Mouse (Mus musculus): Measurements from ENCODE around the gene Syde2. TPM values are rescaled to one million over a fixed set of nuclear protein-coding genes. Genes with fewer than 3 reads are reported as not detected.

Syde2 gene
- 2.6 TPM for polyA plus RNA-seq (2012; fragmentation: generic; extraction: Trizol)
- long read RNA-seq, experiment 1, partial matches to known transcripts = 1 of 1 reads
- long read RNA-seq, experiment 1, other reads (novel, unspliced or antisense) = 0 of 1 reads
- long read RNA-seq, experiment 2, full-length matches to known transcripts = 1 of 2 reads
- long read RNA-seq, experiment 2, partial matches to known transcripts = 1 of 2 reads
- long read RNA-seq, experiment 2, other reads (novel, unspliced or antisense) = 0 of 2 reads

DNA sequence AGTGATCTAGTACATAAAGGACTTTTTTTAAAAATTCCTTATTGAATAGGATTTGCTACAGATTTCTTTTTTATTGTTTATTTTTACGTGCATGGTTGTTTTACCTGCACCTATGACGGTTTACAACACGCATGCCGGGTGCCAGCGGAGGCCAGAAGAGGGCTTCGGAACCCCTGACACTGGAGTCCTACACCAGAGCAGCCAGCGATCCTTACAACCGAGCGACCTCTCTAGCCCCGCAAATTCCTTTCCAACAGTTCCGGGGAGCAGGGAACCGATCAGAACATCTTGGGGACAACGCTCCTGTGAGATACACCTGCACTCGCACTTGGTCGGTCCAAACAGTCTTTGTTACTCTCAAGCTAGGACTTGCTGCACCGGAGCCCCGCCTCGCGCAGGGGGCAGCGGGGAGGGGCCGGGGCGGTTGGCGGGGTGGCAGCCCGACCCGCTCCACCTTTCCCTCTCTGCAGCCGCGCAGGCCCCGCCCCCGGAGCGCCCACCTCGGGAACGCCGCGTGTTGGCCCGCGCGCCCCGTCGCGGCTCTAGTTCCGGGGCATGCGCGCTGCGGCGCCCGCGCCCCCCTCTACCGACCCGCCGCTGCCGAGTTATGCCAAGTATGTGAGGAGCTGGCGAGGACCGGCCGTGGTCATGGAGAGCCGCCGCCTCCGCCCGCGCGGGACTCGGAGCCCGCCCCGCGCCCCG is at the start of gene Syde2:
TSS of gene Syde2 (plus strand) at position 603 of the 702 bp plus-strand sequence.
- Histone ChIP-seq H3K79me3 (ENCODE audit: low read depth) (no peaks in the 10 kb centered on the region), H3K4me3 (ENCODE audit: insufficient read depth, poor library complexity, severe bottlenecking) (peak within 1 kb of the TSS; percentile 45), H3K27me3 (ENCODE audit: control insufficient read depth, insufficient read depth, insufficient read length) (no peaks in the 10 kb centered on the region), H3K79me2 (ENCODE audit: control insufficient read depth, insufficient read depth) (no peaks in the 10 kb centered on the region), H3ac (ENCODE audit: control insufficient read depth, insufficient read length, low read depth) (peak within 1 kb of the TSS; percentile 60), H3K36me3 (ENCODE audit: control insufficient read depth, insufficient read depth) (no peaks in the 10 kb centered on the region)
- TF ChIP-seq CTCF (IDR thresholded peaks at IDR 0.05; ENCODE audit: control insufficient read depth, insufficient read depth, insufficient read length) (no peak), FOSL1 (IDR thresholded peaks at IDR 0.05; ENCODE audit: insufficient read depth, low read length, poor library complexity, severe bottlenecking) (no peak), USF1 (IDR thresholded peaks at IDR 0.05; ENCODE audit: low read depth) (no peak), MYOG (IDR thresholded peaks at IDR 0.05; ENCODE audit: control insufficient read depth, extremely low read depth, insufficient read length) (no peak), MYOD1 (IDR thresholded peaks at IDR 0.05; ENCODE audit: control insufficient read depth, insufficient read length, low read depth) (no peak), MAX (IDR thresholded peaks at IDR 0.05) (no peak), CEBPB (IDR thresholded peaks at IDR 0.05; ENCODE audit: low read depth) (no peak)

GRCm38 (mm10) chr3:145938405-145939349 is 49.0 kb upstream of the Syde2 start:
- Histone ChIP-seq H3K36me3 (ENCODE audit: control insufficient read depth, insufficient read depth) (peaks cover 49% of the 10 kb centered on the region), H3K4me3 (ENCODE audit: insufficient read depth, poor library complexity, severe bottlenecking) (peak overlapping the region; percentile 83), H3ac (ENCODE audit: control insufficient read depth, insufficient read length, low read depth) (peak overlapping the region; percentile 99), H3K79me2 (ENCODE audit: control insufficient read depth, insufficient read depth) (peaks cover 56% of the 10 kb centered on the region), H3K27me3 (ENCODE audit: control insufficient read depth, insufficient read depth, insufficient read length) (no peaks in the 10 kb centered on the region), H3K79me3 (ENCODE audit: low read depth) (peaks cover 36% of the 10 kb centered on the region)
- TF ChIP-seq MYOG (IDR thresholded peaks at IDR 0.05; ENCODE audit: control insufficient read depth, extremely low read depth, insufficient read length) (no peak), MYOD1 (IDR thresholded peaks at IDR 0.05; ENCODE audit: control insufficient read depth, insufficient read length, low read depth) (no peak), CTCF (IDR thresholded peaks at IDR 0.05; ENCODE audit: control insufficient read depth, insufficient read depth, insufficient read length) (no peak), CEBPB (IDR thresholded peaks at IDR 0.05; ENCODE audit: low read depth) (no peak), MAX (IDR thresholded peaks at IDR 0.05) (no peak), FOSL1 (IDR thresholded peaks at IDR 0.05; ENCODE audit: insufficient read depth, low read length, poor library complexity, severe bottlenecking) (no peak), USF1 (IDR thresholded peaks at IDR 0.05; ENCODE audit: low read depth) (no peak)

GRCm38 (mm10) chr3:145939402-145939801 is 48.3 kb upstream of the Syde2 start:
- no peaks in the 10 kb centered on the region for H3K27me3 ChIP-seq (ENCODE audit: control insufficient read depth, insufficient read depth, insufficient read length)

GRCm38 (mm10) chr3:145939971-145940370 is 47.7 kb upstream of the Syde2 start:
- H3K27me3 ChIP-seq (ENCODE audit: control insufficient read depth, insufficient read depth, insufficient read length) = no peaks in the 10 kb centered on the region
- peaks cover 53% of the 10 kb centered on the region for H3K36me3 ChIP-seq (ENCODE audit: control insufficient read depth, insufficient read depth)
- H3K79me2 ChIP-seq (ENCODE audit: control insufficient read depth, insufficient read depth) = peaks cover 56% of the 10 kb centered on the region
- H3ac ChIP-seq (ENCODE audit: control insufficient read depth, insufficient read length, low read depth) = no peak overlapping the region
- peaks cover 36% of the 10 kb centered on the region for H3K79me3 ChIP-seq (ENCODE audit: low read depth)
- TF ChIP-seq USF1 (IDR thresholded peaks at IDR 0.05; ENCODE audit: low read depth) (no peak), CTCF (IDR thresholded peaks at IDR 0.05; ENCODE audit: control insufficient read depth, insufficient read depth, insufficient read length) (no peak), MYOD1 (IDR thresholded peaks at IDR 0.05; ENCODE audit: control insufficient read depth, insufficient read length, low read depth) (no peak)
- no peak overlapping the region for H3K4me3 ChIP-seq (ENCODE audit: insufficient read depth, poor library complexity, severe bottlenecking)

More at GRCm38 (mm10) chr3:145939402-145939801, 48.3 kb upstream of the Syde2 start:
- Histone ChIP-seq H3K36me3 (ENCODE audit: control insufficient read depth, insufficient read depth) (peaks cover 53% of the 10 kb centered on the region), H3K4me3 (ENCODE audit: insufficient read depth, poor library complexity, severe bottlenecking) (no peak overlapping the region), H3K79me2 (ENCODE audit: control insufficient read depth, insufficient read depth) (peaks cover 56% of the 10 kb centered on the region), H3K79me3 (ENCODE audit: low read depth) (peaks cover 36% of the 10 kb centered on the region), H3ac (ENCODE audit: control insufficient read depth, insufficient read length, low read depth) (peak overlapping the region; percentile 40)
- TF ChIP-seq FOSL1 (IDR thresholded peaks at IDR 0.05; ENCODE audit: insufficient read depth, low read length, poor library complexity, severe bottlenecking) = no peak
- TF ChIP-seq CTCF (IDR thresholded peaks at IDR 0.05; ENCODE audit: control insufficient read depth, insufficient read depth, insufficient read length) = no peak
- no peak for TF ChIP-seq MYOD1 (IDR thresholded peaks at IDR 0.05; ENCODE audit: control insufficient read depth, insufficient read length, low read depth)
- no peak for TF ChIP-seq USF1 (IDR thresholded peaks at IDR 0.05; ENCODE audit: low read depth)
- TF ChIP-seq MYOG (IDR thresholded peaks at IDR 0.05; ENCODE audit: control insufficient read depth, extremely low read depth, insufficient read length) = no peak
- no peak for TF ChIP-seq CEBPB (IDR thresholded peaks at IDR 0.05; ENCODE audit: low read depth)
- TF ChIP-seq MAX (IDR thresholded peaks at IDR 0.05) = no peak

DNA sequence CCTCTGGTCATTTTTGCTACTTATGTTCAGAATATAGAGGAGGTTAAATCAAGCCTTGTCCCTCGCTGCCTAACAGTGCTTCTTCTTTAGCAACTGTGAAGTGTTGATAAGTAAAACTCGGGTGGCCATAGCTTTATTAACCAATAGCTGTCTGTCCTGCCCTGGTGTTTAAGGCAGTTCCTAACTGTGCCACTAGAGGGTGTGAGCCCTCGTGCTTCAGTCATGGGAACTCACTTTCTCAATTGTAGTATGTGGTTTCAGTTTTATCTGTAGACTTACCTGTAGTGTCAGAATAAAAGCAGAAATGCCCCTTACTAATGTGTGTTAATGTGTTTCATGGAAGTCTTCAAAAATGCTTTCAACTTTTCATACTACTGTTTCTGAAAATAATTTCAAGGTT is 45.7 kb upstream of the Syde2 start:
- Histone ChIP-seq H3K36me3 (ENCODE audit: control insufficient read depth, insufficient read depth) (peaks cover 54% of the 10 kb centered on the region), H3K27me3 (ENCODE audit: control insufficient read depth, insufficient read depth, insufficient read length) (no peaks in the 10 kb centered on the region), H3K4me3 (ENCODE audit: insufficient read depth, poor library complexity, severe bottlenecking) (no peak overlapping the region), H3ac (ENCODE audit: control insufficient read depth, insufficient read length, low read depth) (no peak overlapping the region), H3K79me2 (ENCODE audit: control insufficient read depth, insufficient read depth) (peaks cover 56% of the 10 kb centered on the region), H3K79me3 (ENCODE audit: low read depth) (peaks cover 36% of the 10 kb centered on the region)
- no peak for TF ChIP-seq FOSL1 (IDR thresholded peaks at IDR 0.05; ENCODE audit: insufficient read depth, low read length, poor library complexity, severe bottlenecking)
- peak; percentile 48 for TF ChIP-seq MAX (IDR thresholded peaks at IDR 0.05)
- peak; percentile 61 for TF ChIP-seq CTCF (IDR thresholded peaks at IDR 0.05; ENCODE audit: control insufficient read depth, insufficient read depth, insufficient read length)
